Mouse (Mus musculus): ENCODE measurements around the gene Wiz. TPM values are rescaled to one million over a fixed set of nuclear protein-coding genes. Genes with fewer than 3 reads are reported as not detected.

The Wiz gene
- polyA plus RNA-seq, 1 experiment, result 48.5 TPM

GRCm38 (mm10) chr17:32363821-32364301 lies 25.4 kb downstream of the Wiz start:
- DNase-seq, result no peak
- peak overlapping the region; percentile 67 for H3K4me3 ChIP-seq (replicated peaks; ENCODE audit: insufficient read depth, low read depth, low read length)
- under 1% methylated on average over 36 of the region's 50 CpGs for WGBS
- H3K27me3 ChIP-seq (ENCODE audit: control insufficient read depth, insufficient read depth, low read length), result no peaks in the 10 kb centered on the region
- TF ChIP-seq POLR2A (IDR thresholded peaks at IDR 0.05; ENCODE audit: borderline replicate concordance, insufficient read depth, low read length) (no peak), CTCF (IDR thresholded peaks at IDR 0.05; ENCODE audit: borderline replicate concordance, insufficient read depth, low read depth, low read length) (no peak)
- H3K4me1 ChIP-seq (ENCODE audit: control insufficient read depth, insufficient read depth, low read length), result peaks cover 10% of the 10 kb centered on the region; the same call in 1 of the 2 replicates
- H3K27ac ChIP-seq (ENCODE audit: insufficient read depth, low read length), result no peak overlapping the region

- H3K27me3 ChIP-seq (ENCODE audit: control insufficient read depth, insufficient read depth, low read length), result no peaks in the 10 kb centered on the region
- 52% methylated on average over 4 of the region's 4 CpGs for WGBS
- H3K27ac ChIP-seq (ENCODE audit: insufficient read depth, low read length), result no peak overlapping the region
- no peak overlapping the region for H3K4me3 ChIP-seq (replicated peaks; ENCODE audit: insufficient read depth, low read depth, low read length)
- H3K4me1 ChIP-seq (ENCODE audit: control insufficient read depth, insufficient read depth, low read length), result peaks cover 10% of the 10 kb centered on the region; the same call in 1 of the 2 replicates
- no peak for TF ChIP-seq POLR2A (IDR thresholded peaks at IDR 0.05; ENCODE audit: borderline replicate concordance, insufficient read depth, low read length)
- no peak for TF ChIP-seq CTCF (IDR thresholded peaks at IDR 0.05; ENCODE audit: borderline replicate concordance, insufficient read depth, low read depth, low read length)
- DNase-seq, result no peak
Measured at GRCm38 (mm10) chr17:32362686-32363085, 26.6 kb downstream of the Wiz start.

- TF ChIP-seq POLR2A (IDR thresholded peaks at IDR 0.05; ENCODE audit: borderline replicate concordance, insufficient read depth, low read length) (no peak), CTCF (IDR thresholded peaks at IDR 0.05; ENCODE audit: borderline replicate concordance, insufficient read depth, low read depth, low read length) (no peak)
- Histone ChIP-seq H3K4me3 (replicated peaks; ENCODE audit: insufficient read depth, low read depth, low read length) (no peak overlapping the region), H3K27me3 (ENCODE audit: control insufficient read depth, insufficient read depth, low read length) (no peaks in the 10 kb centered on the region), H3K4me1 (ENCODE audit: control insufficient read depth, insufficient read depth, low read length) (peaks cover 10% of the 10 kb centered on the region; the same call in 1 of the 2 replicates), H3K27ac (ENCODE audit: insufficient read depth, low read length) (no peak overlapping the region)
- 56% methylated on average over 18 of the region's 18 CpGs for WGBS
- no peak for DNase-seq
Measured at GRCm38 (mm10) chr17:32359928-32360327, 29.3 kb downstream of the Wiz start.

- WGBS, result 89% methylated on average over 6 of the region's 6 CpGs
- no peak overlapping the region for H3K4me3 ChIP-seq (replicated peaks; ENCODE audit: insufficient read depth, low read depth, low read length)
- no peak overlapping the region for H3K27ac ChIP-seq (ENCODE audit: insufficient read depth, low read length)
- H3K27me3 ChIP-seq (ENCODE audit: control insufficient read depth, insufficient read depth, low read length), result no peaks in the 10 kb centered on the region
- TF ChIP-seq CTCF (IDR thresholded peaks at IDR 0.05; ENCODE audit: borderline replicate concordance, insufficient read depth, low read depth, low read length) (no peak), POLR2A (IDR thresholded peaks at IDR 0.05; ENCODE audit: borderline replicate concordance, insufficient read depth, low read length) (no peak)
- peaks cover 11% of the 10 kb centered on the region; the same call in 1 of the 2 replicates for H3K4me1 ChIP-seq (ENCODE audit: control insufficient read depth, insufficient read depth, low read length)
- DNase-seq, result no peak
Measured at GRCm38 (mm10) chr17:32358943-32359340, 30.3 kb downstream of the Wiz start.

GRCm38 (mm10) chr17:32358192-32358942 lies 30.9 kb downstream of the Wiz start:
- H3K4me3 ChIP-seq (replicated peaks; ENCODE audit: insufficient read depth, low read depth, low read length), result no peak overlapping the region
- 90% methylated on average over 7 of the region's 7 CpGs for WGBS
- H3K4me1 ChIP-seq (ENCODE audit: control insufficient read depth, insufficient read depth, low read length), result peaks cover 15% of the 10 kb centered on the region
- DNase-seq, result no peak
- H3K27ac ChIP-seq (ENCODE audit: insufficient read depth, low read length), result no peak overlapping the region
- TF ChIP-seq CTCF (IDR thresholded peaks at IDR 0.05; ENCODE audit: borderline replicate concordance, insufficient read depth, low read depth, low read length), result no peak
- TF ChIP-seq POLR2A (IDR thresholded peaks at IDR 0.05; ENCODE audit: borderline replicate concordance, insufficient read depth, low read length), result no peak
- H3K27me3 ChIP-seq (ENCODE audit: control insufficient read depth, insufficient read depth, low read length), result no peaks in the 10 kb centered on the region

GRCm38 (mm10) chr17:32356766-32357760 lies 32.2 kb downstream of the Wiz start:
- H3K27ac ChIP-seq (ENCODE audit: insufficient read depth, low read length), result no peak overlapping the region
- peaks cover 12% of the 10 kb centered on the region for H3K4me1 ChIP-seq (ENCODE audit: control insufficient read depth, insufficient read depth, low read length)
- TF ChIP-seq CTCF (IDR thresholded peaks at IDR 0.05; ENCODE audit: borderline replicate concordance, insufficient read depth, low read depth, low read length), result no peak
- no peak for TF ChIP-seq POLR2A (IDR thresholded peaks at IDR 0.05; ENCODE audit: borderline replicate concordance, insufficient read depth, low read length)
- no peak for DNase-seq
- H3K27me3 ChIP-seq (ENCODE audit: control insufficient read depth, insufficient read depth, low read length), result no peaks in the 10 kb centered on the region
- H3K4me3 ChIP-seq (replicated peaks; ENCODE audit: insufficient read depth, low read depth, low read length), result no peak overlapping the region
- 75% methylated on average over 24 of the region's 24 CpGs for WGBS

GRCm38 (mm10) chr17:32356281-32356680 lies 33.0 kb downstream of the Wiz start:
- TF ChIP-seq POLR2A (IDR thresholded peaks at IDR 0.05; ENCODE audit: borderline replicate concordance, insufficient read depth, low read length) (no peak), CTCF (IDR thresholded peaks at IDR 0.05; ENCODE audit: borderline replicate concordance, insufficient read depth, low read depth, low read length) (no peak)
- no peaks in the 10 kb centered on the region for H3K27me3 ChIP-seq (ENCODE audit: control insufficient read depth, insufficient read depth, low read length)
- 92% methylated on average over 9 of the region's 9 CpGs for WGBS
- DNase-seq, result no peak
- no peak overlapping the region for H3K4me3 ChIP-seq (replicated peaks; ENCODE audit: insufficient read depth, low read depth, low read length)
- peaks cover 9% of the 10 kb centered on the region for H3K4me1 ChIP-seq (ENCODE audit: control insufficient read depth, insufficient read depth, low read length)
- H3K27ac ChIP-seq (ENCODE audit: insufficient read depth, low read length), result no peak overlapping the region
